In the genomic region with DNA sequence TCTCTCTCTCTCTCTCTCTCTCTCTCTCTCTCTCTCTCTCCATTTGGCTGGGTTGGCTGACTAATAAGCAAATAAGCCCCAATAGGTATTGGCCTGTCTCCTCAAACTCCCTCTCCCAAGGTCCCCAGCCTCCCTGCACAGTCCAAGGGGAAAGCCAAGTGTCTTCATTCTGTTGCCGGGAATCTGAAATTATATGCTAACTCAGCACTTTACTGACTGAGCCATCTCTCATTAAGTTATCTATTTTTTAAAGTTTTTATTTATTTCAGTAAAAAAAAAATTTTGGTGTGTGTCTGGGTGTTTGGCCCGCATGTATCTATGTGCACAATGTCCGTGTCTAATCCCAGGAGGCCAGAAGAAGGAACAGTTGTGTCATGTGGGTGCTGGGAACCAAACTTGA, we compare ENCODE assay signal across 8 mouse cellular contexts. TPM values are rescaled to one million over a fixed set of nuclear protein-coding genes. Genes with fewer than 3 reads are reported as not detected.
DNase-seq lines count a peak whose midpoint lies in the region; ATAC-seq and TF ChIP-seq lines count a peak whose summit lies in the region.
"Had no signal": no experiment of that assay in that cellular context is flagged by ENCODE, and none has a peak within 500 bp of the region (broad histone marks: within the 10 kb centered on the region; RNA-seq: fewer than 3 reads in every experiment).

No protein-coding gene starts in this region.

- no peak overlapping the region for H3K9ac ChIP-seq in forebrain, embryonic 15.5 days (replicated peaks)
- H3K9ac ChIP-seq in limb, embryonic 14.5 days (ENCODE audit: low read depth, low read length, severe bottlenecking) = no peak overlapping the region

- ATAC-seq in megakaryocyte, adult 5-6 weeks (ENCODE audit: poor library complexity, severe bottlenecking) = no peak
- no peak for ATAC-seq in forebrain, embryonic 15.5 days (replicated peaks)
- no peak for ATAC-seq in limb, embryonic 14.5 days (ENCODE audit: low FRiP score, low read depth)

- H3K27me3 ChIP-seq in megakaryocyte, embryonic 14.5 days (replicated peaks) = no peaks in the 10 kb centered on the region
- peaks cover 7% of the 10 kb centered on the region; the same call in 1 of the 2 replicates for H3K27me3 ChIP-seq in forebrain, embryonic 15.5 days
- no peaks in the 10 kb centered on the region for H3K27me3 ChIP-seq in limb, embryonic 14.5 days (ENCODE audit: control insufficient read depth, insufficient read depth, low read length)

- H3K27ac ChIP-seq in forebrain, embryonic 15.5 days (replicated peaks) = no peak overlapping the region
- H3K27ac ChIP-seq in limb, embryonic 14.5 days (replicated peaks; ENCODE audit: low read depth, low read length) = no peak overlapping the region

- H3K36me3 ChIP-seq in megakaryocyte, embryonic 14.5 days (replicated peaks; ENCODE audit: low read length) = peaks cover 29% of the 10 kb centered on the region
- no peaks in the 10 kb centered on the region for H3K36me3 ChIP-seq in forebrain, embryonic 15.5 days
- peaks cover 5% of the 10 kb centered on the region; the same call in 1 of the 2 replicates for H3K36me3 ChIP-seq in limb, embryonic 14.5 days (ENCODE audit: control insufficient read depth, insufficient read depth, low read length)

- no peak for DNase-seq in limb, embryonic 14.5 days (ENCODE audit: low spot score)
- no peak for DNase-seq in urinary bladder, postnatal 25 days (ENCODE audit: low spot score)
- DNase-seq in gastrocnemius, postnatal 25 days = no peak
- no peak for DNase-seq in right cerebral cortex, postnatal 14 days
- DNase-seq: kidney, postnatal 10 days had no signal

- H3K4me1 ChIP-seq in megakaryocyte, embryonic 14.5 days = peaks cover 77% of the 10 kb centered on the region
- H3K4me1 ChIP-seq in forebrain, embryonic 15.5 days = peaks cover 38% of the 10 kb centered on the region
- peaks cover 26% of the 10 kb centered on the region for H3K4me1 ChIP-seq in limb, embryonic 14.5 days (ENCODE audit: control insufficient read depth, insufficient read depth, low read length)

- H3K4me2 ChIP-seq in forebrain, embryonic 15.5 days (replicated peaks) = peak overlapping the region; percentile 62; the same call in 1 of the 2 replicates
- peak overlapping the region; percentile 60; the same call in 1 of the 2 replicates for H3K4me2 ChIP-seq in limb, embryonic 14.5 days (replicated peaks; ENCODE audit: low read depth, low read length, severe bottlenecking)

- WGBS in forebrain, embryonic 15.5 days = 78% methylated on average over 3 of the region's 3 CpGs
- WGBS in limb, embryonic 14.5 days = 90% methylated on average over 3 of the region's 3 CpGs

- TF ChIP-seq POLR2A in limb, embryonic 14.5 days (IDR thresholded peaks at IDR 0.05; ENCODE audit: borderline replicate concordance, extremely low read depth, insufficient read depth, insufficient read length) = no peak

- peak overlapping the region; percentile 100 for H3K4me3 ChIP-seq in megakaryocyte, embryonic 14.5 days (replicated peaks)
- H3K4me3 ChIP-seq in forebrain, embryonic 15.5 days = peak overlapping the region; percentile 65
- H3K4me3 ChIP-seq in limb, embryonic 14.5 days (replicated peaks; ENCODE audit: low read length) = 0 out of 2 replicates have a peak overlapping the region, but pooled peaks have one; percentile 51

- H3K9me3 ChIP-seq in megakaryocyte, embryonic 14.5 days = no peaks in the 10 kb centered on the region
- no peaks in the 10 kb centered on the region for H3K9me3 ChIP-seq in forebrain, embryonic 15.5 days
- no peaks in the 10 kb centered on the region for H3K9me3 ChIP-seq in limb, embryonic 14.5 days (ENCODE audit: control insufficient read depth, low read length)

RNA-seq across cellular contexts. Expression of gene Twf2, which starts 1.0 kb away (rescaled TPM):
- polyA plus RNA-seq in megakaryocyte, embryonic 14.5 days (2012; ENCODE audit: insufficient read depth, low replicate concordance) = 149 TPM in 2 replicates
- total RNA-seq in megakaryocyte, adult 5-6 weeks (2015) = 76.8 and 79.8 TPM in 2 replicates
- 109 and 110 TPM in 2 replicates for total RNA-seq in megakaryocyte, adult 5-6 weeks (2017)
- 54.8 and 57.3 TPM in 2 replicates for polyA plus RNA-seq in forebrain, embryonic 15.5 days (2015; fragmentation: Nextera tagmentation; extraction: Ambion mirVana)
- 69.2 and 76.3 TPM in 2 replicates for polyA plus RNA-seq in limb, embryonic 14.5 days (2012; rRNA removed)
- 62.4 and 65.6 TPM in 2 replicates for polyA plus RNA-seq in limb, embryonic 14.5 days (2014; fragmentation: Nextera tagmentation; extraction: Ambion mirVana)
- 100 to 1,000 TPM in 1 of 2 experiments, 10 to 100 TPM in 1; 95.6 to 126 TPM for total RNA-seq in gastrocnemius, postnatal 25 days (2021)

RNA-seq across cellular contexts. Expression of gene Ppm1m, which starts 2.3 kb away (rescaled TPM):
- 8.2 and 12.4 TPM in 2 replicates for polyA plus RNA-seq in megakaryocyte, embryonic 14.5 days (2012; ENCODE audit: insufficient read depth, low replicate concordance)
- total RNA-seq in megakaryocyte, adult 5-6 weeks (2015) = 42.3 and 52.2 TPM in 2 replicates
- total RNA-seq in megakaryocyte, adult 5-6 weeks (2017) = 46.4 and 49.6 TPM in 2 replicates
- 15.4 and 15.8 TPM in 2 replicates for polyA plus RNA-seq in forebrain, embryonic 15.5 days (2015; fragmentation: Nextera tagmentation; extraction: Ambion mirVana)
- polyA plus RNA-seq in limb, embryonic 14.5 days (2012; rRNA removed) = 87.0 and 93.5 TPM in 2 replicates
- 39.2 and 48.3 TPM in 2 replicates for polyA plus RNA-seq in limb, embryonic 14.5 days (2014; fragmentation: Nextera tagmentation; extraction: Ambion mirVana)
- total RNA-seq in gastrocnemius, postnatal 25 days (2021) = 1 to 10 TPM; 2.6 to 4.7 TPM

RNA-seq across cellular contexts. Expression of gene Tlr9, which starts 20.5 kb away (rescaled TPM):
- 0.63 and 2.3 TPM in 2 replicates for polyA plus RNA-seq in megakaryocyte, embryonic 14.5 days (2012; ENCODE audit: insufficient read depth, low replicate concordance)
- total RNA-seq in megakaryocyte, adult 5-6 weeks (2015) = 47.5 and 51.3 TPM in 2 replicates
- 7.4 and 10.9 TPM in 2 replicates for total RNA-seq in megakaryocyte, adult 5-6 weeks (2017)
- not detected in 2 replicates for polyA plus RNA-seq in forebrain, embryonic 15.5 days (2015; fragmentation: Nextera tagmentation; extraction: Ambion mirVana)
- polyA plus RNA-seq in limb, embryonic 14.5 days (2012; rRNA removed) = 0.96 and 0.99 TPM in 2 replicates
- polyA plus RNA-seq in limb, embryonic 14.5 days (2014; fragmentation: Nextera tagmentation; extraction: Ambion mirVana) = 0.08 and 0.11 TPM in 2 replicates
- under 1 TPM; 0.21 to 0.33 TPM for total RNA-seq in gastrocnemius, postnatal 25 days (2021)

RNA-seq across cellular contexts. Expression of gene Wdr82, which starts 31.2 kb away (rescaled TPM):
- 3.7 and 4.5 TPM in 2 replicates for polyA plus RNA-seq in megakaryocyte, embryonic 14.5 days (2012; ENCODE audit: insufficient read depth, low replicate concordance)
- 41.5 and 49.1 TPM in 2 replicates for total RNA-seq in megakaryocyte, adult 5-6 weeks (2015)
- 49.8 and 61.9 TPM in 2 replicates for total RNA-seq in megakaryocyte, adult 5-6 weeks (2017)
- polyA plus RNA-seq in forebrain, embryonic 15.5 days (2015; fragmentation: Nextera tagmentation; extraction: Ambion mirVana) = 38.1 and 41.5 TPM in 2 replicates
- 104 and 122 TPM in 2 replicates for polyA plus RNA-seq in limb, embryonic 14.5 days (2012; rRNA removed)
- 30.2 and 32.5 TPM in 2 replicates for polyA plus RNA-seq in limb, embryonic 14.5 days (2014; fragmentation: Nextera tagmentation; extraction: Ambion mirVana)
- total RNA-seq in gastrocnemius, postnatal 25 days (2021) = 10 to 100 TPM; 22.4 to 24.3 TPM

RNA-seq across cellular contexts. Expression of gene Glyctk, which starts 44.0 kb away (rescaled TPM):
- polyA plus RNA-seq in megakaryocyte, embryonic 14.5 days (2012; ENCODE audit: insufficient read depth, low replicate concordance) = 1.1 and 4.1 TPM in 2 replicates
- 0.11 and 0.89 TPM in 2 replicates for total RNA-seq in megakaryocyte, adult 5-6 weeks (2015)
- total RNA-seq in megakaryocyte, adult 5-6 weeks (2017) = 0.88 and 1.8 TPM in 2 replicates
- polyA plus RNA-seq in forebrain, embryonic 15.5 days (2015; fragmentation: Nextera tagmentation; extraction: Ambion mirVana) = 2.9 and 3.2 TPM in 2 replicates
- 3.5 and 4.9 TPM in 2 replicates for polyA plus RNA-seq in limb, embryonic 14.5 days (2012; rRNA removed)
- 2.5 and 2.6 TPM in 2 replicates for polyA plus RNA-seq in limb, embryonic 14.5 days (2014; fragmentation: Nextera tagmentation; extraction: Ambion mirVana)
- under 1 TPM; 0.38 to 0.56 TPM for total RNA-seq in gastrocnemius, postnatal 25 days (2021)
